Mouse (Mus musculus) brain, embryonic 14.5 days (tissue): ENCODE results near the gene Kcnip1.

Experiments
- CTCF ChIP-seq: fragments of 200-500 bp; IDR thresholded peaks from 2 replicates; pipeline ENCODE4 v1.5.1; 2012; ENCODE audit warnings: inconsistent platforms, mild to moderate bottlenecking, moderate library complexity, borderline replicate concordance; ENCODE audit not compliant: insufficient read depth, insufficient read length; ENCODE audit errors: extremely low read depth
- POLR2A ChIP-seq: fragments of 200-500 bp; IDR thresholded peaks from 2 replicates; pipeline ENCODE4 v1.6.1; 2012; ENCODE audit warnings: mild to moderate bottlenecking, inconsistent platforms, borderline replicate concordance; ENCODE audit not compliant: poor library complexity, insufficient read depth, insufficient read length, severe bottlenecking; ENCODE audit errors: extremely low read depth

DNA sequence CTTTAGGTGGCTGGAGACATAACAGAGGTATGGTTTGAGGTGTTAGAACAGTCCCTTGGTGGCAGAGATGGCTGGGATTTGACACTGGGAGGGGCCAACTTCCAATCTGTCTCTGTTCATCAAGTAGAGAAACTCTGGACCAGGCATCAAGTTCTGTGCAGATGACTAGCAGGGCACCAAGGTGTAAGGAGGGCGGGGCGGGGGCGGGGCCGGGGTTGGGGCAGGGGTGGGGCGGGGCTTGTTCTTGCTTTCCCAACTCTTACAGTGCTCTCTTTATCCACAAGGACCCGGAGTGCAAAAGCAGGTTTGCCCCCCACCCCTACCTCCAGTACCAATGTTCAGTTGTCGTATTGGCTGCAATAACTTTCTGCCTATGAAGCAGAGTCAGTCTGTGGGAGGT, 30.8 kb downstream of the Kcnip1 start:
- TF ChIP-seq POLR2A, result no peak
- no peak for TF ChIP-seq CTCF
